Mouse (Mus musculus) urinary bladder, postnatal 36 days (tissue): ENCODE measurements at regions not wholly inside any gene's neighbourhood (a gene's known extent, or its start where the extent isn't known, plus 50 kb on each side); places are given as distances from the start of the nearest gene placed in this dataset.

Source experiments
- DNase-seq, 2 experiments: peaks; one replicate each; pipeline ENCODE4 v3.0.0; 2022; ENCODE audit warnings: low spot score in 2 of 2, mixed read lengths in 1 of 2

DNA sequence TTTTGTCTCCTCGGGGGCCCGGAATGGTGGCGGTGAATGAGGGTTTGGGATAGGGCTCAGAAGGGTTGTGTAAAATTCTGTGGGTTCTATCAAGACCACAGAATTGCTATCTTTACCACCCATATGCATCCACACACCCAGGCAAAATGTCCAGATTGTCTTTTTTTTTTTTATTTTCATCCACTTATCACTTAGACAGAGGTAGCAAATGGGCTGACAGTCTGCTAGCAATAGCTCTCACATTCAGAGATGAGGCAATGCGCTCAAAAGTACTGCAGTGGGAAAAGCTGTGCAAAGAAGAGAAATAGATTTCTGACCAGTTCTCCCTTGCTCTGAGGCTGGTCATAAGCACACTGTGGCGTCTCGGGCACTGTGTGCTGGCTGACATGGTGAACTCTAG, 154.5 kb downstream of the Dad1 start:
- DNase-seq = no peak

DNA sequence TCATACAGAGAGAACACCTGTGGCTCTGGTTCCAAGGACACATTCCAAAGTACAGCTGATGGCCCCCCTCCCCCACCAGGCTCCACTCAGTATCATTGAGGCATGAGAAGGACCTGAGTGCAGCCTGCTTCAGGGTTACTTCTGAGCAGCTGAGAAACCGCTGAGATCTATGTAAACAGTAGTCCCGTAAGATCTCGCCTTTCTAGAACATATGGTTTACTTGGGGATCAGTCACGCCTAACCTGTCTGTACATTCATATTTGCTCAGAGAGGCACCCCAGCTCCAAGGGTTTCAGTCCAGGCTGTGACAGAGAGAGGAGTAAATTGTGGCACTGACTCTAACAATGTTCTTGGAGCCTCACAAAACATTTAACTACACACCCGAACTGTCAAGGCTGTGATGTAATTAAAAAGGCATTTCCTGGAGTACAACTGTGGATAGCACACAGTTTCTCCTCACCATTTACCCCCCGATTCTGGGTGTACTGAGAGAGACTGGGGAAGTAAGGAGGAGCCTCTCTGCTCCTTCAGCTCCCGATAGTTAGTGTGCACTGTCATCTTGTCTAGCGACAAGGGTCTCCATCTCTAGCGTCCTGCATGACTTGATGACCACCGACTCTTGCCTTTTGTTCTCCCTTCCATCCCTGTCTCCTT, 155.7 kb downstream of the Dad1 start:
- DNase-seq = no peak

DNA sequence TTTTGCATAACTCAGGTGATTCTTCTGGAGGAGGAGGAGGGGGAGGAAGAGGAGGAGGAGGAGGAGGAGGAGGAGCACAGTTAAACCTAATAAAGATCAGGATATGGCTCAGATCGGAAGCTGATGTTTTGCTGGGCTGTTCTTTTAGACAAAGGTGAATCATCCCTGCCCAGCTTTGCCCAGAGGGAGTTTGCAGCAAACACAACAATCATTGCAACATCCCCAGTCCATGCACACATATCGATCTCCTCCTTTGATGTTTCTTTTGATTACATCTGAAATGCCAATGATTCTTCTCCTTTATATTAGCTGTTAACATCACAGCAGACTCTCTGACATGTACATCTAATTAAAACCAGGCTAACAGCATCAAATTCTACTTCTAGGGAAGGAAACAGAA, 156.9 kb downstream of the Dad1 start:
- no peak for DNase-seq

DNA sequence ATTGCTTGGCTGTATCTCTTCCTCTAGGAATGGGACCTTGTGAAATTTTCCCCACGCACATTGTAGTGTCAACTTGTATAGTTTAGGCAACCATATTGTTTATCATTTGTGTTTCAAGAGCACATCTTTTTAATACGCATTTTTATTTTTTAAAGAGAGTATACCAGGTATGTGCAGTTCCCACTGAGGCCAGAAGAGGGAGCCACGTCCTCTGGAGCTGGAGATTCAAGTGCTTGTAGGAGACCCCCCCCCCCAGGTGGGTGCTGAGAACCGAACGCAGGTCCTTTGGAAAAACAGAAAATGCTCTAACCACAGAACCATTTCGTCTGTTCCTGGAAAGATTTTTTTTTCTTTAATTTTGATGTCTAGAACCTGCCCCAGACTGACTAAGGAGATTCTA, 161.5 kb downstream of the Dad1 start:
- DNase-seq = no peak

DNA sequence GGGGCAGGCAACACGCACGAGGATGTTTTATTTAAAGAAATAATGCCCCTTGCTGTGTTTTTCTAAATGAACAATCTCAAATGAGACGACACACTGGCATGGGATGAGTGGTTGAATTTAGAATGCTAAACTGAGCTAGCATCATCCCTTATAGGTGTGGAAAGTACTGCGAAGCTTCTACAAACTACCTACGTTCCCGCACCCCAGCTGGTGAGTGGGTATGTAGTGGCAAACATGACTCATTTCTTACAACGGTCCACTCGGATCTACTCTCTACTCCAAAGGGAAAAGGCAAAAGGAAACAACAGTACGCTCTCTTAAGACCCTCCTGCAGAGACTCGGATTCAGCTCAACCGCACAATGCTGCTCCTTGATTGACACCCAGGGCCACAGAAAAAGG, 167.2 kb downstream of the Dad1 start:
- DNase-seq = no peak

DNA sequence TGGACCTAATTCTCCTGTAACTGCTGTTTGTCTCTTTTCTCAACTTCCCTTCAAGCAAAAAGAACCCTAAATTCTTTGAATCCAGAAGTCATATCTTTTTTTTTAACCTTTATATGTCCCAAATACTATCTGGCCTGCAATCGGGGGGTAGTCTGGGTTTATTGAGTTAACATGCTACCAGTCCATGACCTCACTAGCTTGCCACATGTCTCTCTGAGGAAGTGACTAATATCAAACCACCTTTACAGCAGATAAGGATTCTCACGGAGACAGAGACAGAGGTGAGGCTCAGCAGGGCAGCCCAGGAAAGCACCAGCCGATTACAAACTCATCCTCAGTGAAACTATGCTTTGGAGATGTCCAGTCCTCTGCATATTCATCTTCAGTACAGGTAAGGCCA, 179.2 kb downstream of the Dad1 start:
- no peak for DNase-seq

DNA sequence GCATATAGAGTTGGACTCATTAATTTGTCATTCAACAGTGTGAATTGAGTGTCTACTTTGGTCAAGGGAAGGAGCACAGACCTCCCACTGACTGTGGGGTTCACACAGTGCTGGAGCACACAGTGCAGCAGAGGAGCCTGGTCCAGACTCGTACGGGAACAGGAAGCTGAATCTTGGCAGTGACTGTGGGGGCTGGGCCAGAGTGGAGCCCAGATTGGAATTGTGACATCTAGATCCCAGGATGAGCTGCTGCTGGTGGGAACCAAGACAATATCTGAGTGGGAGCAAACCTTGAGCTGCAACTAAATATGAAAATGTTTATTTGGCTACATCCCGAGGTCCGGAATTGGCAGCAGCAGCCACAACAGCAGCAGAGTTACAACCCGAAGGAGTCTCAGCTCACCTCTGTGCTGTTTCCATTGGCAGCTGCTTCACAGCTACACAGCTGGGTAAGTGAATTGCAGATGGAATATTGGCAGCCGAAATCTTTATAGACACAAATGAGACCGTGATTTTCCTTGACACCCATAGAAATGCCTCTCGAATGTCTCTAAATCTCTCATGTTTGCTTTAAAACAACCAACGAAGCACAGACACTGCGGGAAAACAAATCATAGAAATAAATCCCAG, 181.5 kb downstream of the Dad1 start:
- peak in 1 of 2 experiments; percentile 24 for DNase-seq

DNA sequence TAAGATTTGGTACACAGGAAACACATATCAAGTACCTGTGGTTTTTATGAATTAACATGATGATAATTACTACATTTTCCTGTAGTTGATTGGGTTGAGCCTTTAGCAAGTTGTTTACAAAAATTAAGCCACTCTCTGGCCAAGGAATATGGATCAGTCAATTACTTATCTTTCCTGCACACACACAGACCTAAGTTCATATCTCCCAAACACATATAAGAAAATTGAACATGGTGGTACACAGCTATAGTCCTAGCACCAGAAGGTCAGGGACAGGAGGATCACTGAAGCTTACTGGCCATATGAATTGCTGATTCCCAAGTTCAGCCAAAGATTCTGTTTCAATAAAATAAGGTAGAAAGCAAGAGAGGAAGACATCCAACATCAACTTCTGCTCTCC, 183.7 kb downstream of the Dad1 start:
- DNase-seq = no peak

DNA sequence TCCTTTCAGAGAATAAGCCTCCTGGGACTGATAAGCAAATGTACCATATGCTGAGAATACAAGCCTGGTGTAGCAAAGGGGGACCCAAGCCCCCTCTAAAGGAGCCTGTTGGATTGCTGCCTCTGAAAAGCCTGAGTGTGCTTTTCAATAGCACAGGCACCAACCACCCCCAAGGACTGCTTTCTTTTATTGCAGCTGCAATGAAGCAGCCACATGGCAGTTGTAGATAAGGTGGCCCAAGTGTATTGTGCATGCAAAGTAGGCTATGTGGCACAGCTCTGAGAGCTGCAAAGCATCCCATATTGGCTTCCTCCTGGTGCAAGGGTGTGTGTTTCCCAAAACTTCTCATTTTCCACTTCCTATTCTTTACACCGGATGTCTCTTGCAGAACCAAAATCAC, 185.2 kb downstream of the Dad1 start:
- DNase-seq = no peak

DNA sequence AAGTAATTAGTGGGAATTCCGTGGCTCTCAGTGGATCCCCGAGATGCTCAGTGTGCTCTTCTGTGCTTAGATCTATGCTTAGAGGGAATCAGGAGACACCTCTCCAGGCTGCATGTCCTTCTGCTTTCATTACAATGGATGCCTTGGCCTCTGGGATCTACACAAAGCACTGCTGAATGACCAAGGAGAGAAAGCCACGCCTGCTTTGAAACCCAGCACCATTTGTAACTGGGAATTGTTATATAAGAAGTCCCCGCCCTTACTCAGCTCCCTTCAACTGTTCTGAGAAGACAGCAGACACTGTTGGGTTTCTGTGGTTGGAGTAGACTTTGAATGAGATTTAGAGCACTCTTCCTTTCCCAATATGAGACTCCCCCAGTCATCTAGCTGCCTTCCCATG, 188.4 kb downstream of the Dad1 start:
- DNase-seq = no peak

DNA sequence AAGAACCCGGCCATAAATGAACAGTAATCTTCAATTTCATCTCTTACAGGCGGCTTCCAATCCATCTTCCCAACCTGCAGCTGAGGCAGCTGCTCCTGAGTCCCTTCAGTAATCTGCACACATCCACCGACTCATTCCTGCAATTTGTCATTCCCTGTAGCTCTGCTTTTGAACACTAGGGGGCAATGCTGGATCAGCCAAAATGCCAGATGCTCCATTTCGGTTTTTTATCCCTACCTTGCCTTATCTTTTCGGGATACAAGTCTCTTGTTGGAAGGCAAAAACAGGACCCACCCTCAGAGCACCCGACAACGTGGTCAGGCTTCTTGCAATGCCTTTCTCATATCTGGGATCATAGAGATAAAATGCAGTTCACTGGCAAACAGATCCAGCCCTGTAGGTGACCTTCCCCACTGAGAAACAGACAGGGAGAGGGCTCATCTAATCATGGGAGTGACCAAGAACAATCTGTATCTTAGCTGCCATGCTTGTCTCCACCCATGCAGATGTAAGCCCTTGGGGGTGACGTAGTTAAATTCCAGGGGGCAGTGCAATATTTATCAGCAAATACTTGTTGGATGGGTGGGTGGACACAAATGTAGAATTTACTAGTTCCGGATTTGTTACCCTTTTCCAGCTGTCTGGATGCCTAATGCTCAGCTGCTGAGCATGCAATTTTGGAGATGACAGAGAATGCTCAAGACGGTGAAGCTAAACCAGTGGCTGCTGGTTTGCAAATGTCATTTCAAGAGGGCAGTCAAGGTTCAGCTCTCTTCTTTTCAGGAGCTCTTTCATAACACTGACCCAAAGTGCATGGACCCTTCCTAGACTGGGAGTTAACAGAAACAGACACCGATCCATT, 189.1 kb downstream of the Dad1 start:
- peak; percentile 39 to 57 for DNase-seq

DNA sequence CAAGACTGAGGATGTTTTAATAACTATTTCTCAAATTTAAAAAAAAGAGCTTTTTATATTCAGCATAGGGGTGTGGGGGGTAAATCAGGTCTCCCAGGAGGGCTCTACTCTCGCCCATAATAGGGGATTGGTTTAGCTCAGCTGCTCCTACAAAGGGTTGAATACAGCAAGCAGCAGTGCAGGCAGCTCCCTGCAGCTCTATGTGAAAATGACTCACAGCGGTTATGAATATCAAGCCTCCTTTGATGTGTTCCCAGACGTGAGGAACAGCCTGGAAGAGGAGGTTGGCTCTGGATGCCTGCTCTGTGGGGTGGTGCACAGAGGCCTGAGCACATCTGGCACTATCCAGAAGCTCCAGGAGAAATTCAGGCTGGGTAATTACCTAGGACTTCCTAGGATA, 192.3 kb downstream of the Dad1 start:
- no peak for DNase-seq

DNA sequence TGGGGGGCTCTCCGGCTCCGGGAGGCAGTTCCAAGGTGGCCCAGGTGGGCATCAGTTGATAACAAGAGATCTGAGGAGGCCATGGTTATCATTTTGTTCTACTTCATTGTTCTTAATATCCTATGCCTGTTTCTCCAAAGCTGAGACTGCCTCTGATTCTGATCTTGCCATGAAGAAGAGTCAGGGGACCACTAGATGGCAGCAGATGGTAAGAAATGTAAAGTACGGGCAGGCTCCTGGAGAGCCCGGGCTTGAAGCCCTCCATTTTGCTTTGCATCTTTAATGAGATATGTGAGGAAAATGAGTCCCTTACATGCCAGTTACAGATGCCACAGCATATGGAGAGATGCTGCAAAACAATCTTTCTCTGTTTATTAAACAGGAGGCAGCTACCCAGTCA, 194.1 kb downstream of the Dad1 start:
- DNase-seq = peak; percentile 56 to 62

DNA sequence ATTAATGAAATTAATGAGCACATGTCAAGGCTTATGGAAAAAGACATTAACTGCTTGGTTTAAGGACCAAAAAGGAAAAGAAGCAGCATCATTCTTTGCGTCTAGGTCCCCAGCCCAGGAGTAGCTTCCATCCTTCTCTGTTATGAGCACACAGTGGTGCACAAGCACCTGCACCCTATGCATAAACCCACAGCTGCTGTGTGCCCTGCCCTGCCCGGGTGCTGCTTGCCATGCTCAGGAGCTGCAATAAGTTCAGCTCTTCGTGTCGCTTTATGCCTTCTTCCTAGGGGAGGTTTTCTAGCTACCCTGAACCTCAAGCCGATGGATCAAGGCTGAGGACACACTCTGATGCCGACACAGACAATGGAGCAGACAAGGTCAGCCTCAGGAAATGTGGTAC, 194.8 kb downstream of the Dad1 start:
- DNase-seq = no peak

DNA sequence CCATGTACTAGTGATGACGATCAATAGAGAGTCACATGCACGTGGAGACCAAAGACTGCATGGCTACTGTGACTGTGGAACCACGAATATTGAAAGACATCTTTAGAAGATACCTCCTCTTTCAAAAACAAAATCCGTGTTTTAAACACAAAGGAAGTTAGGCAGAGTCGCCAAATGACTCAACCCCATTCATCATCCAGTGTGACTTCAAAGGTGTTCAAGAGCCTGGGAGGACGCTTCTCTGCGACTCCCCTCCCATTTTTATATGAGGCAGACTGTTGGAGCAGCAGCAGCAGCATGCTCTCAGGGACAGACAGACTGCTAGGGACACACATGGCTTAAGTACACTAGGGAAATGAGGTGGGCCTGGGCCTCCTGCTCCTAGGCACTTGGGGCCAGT, 197.2 kb downstream of the Dad1 start:
- no peak for DNase-seq

DNA sequence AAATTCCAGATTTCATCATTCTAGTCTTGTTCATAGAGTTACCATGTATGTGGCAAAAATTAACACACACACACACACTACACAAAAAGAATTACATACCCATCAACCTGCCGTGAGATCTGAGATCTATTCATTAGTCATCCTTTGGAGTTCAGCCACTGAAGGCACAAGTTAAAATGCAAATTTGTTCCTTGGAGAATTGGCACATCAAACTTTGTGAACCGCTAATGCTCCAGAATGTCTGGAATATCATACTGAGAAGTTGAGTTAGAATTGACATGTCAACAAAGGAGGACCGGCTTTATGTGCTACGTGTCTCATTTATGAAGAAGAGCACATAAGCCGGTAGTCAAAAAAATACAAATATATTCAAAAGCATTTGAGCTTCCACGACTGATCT, 198.5 kb downstream of the Dad1 start:
- DNase-seq = no peak

DNA sequence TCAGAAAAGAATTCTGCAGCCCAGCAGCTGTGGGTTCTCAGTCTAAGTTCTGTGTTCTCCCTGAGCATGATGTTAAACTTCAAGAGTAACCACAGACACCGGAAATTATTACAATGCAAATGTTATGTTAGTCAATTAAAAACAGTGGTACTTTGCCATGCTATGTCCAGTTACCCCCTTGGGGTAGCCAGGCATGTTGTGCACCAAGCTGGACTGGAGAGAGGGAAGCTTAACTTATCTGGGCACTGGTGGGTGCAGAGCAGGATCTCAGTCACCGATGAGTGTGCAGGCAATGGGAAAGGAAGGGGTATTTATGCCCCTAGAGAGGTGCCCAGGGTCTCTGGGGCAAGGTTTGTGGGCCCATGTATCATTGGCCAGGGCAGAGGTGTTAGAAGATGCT, 211.6 kb downstream of the Dad1 start:
- DNase-seq = no peak

DNA sequence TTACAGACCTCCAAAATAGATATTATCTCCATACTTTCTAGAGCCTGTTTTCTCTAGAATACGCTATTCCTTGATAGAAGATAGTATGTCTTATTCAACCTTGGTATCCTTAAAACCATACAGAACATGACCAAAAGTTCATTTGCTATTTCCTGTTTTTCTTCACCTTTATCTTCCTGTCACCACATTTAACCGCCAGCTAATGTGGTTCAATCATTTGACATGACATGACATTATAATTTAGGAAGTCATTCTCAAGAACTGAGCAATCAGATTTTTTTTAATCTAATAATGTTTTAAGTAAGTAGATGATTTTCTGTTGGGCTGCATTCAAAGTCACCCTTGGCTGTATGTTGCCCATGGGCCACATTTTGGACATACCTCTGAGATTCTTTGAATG, 213.3 kb downstream of the Dad1 start:
- no peak for DNase-seq

DNA sequence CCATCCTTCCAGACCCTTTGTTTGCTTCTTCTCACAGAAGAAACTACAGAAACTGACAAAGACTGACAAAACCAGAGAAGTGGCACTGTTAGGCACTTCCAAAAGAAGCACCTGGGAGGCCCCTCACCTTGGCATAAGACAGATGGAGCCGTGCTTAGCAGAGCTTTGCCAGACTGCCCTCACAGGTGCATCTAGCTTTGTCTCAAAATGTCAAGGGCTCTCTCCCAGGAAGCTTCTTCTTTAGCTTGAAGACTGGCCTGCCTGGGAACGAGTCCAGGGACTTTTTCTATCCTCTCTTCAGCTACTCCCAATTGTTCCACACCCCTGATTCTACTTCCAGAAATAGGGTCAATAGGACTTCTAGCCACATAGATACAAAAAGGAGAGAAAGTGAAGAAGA, 219.4 kb downstream of the Dad1 start:
- DNase-seq = no peak

DNA sequence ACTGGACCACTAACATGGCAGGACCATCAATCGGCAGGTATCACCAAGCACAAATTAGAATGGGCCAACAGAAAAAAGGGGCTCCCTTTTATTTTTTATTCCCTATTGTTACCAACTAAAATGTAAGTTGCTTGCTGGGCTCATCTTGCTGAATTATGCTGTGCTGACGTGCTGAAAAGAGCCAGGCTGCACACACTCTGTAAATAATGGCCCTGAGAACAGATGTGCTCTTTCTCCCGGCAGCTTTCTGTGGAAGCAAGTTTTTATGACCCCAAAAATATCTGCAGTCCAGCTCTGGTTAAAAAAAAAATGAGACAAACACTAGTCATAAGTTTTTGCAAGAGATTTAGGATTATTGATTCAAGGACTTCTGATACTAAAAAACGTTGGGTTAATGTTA, 230.4 kb downstream of the Dad1 start:
- no peak for DNase-seq

DNA sequence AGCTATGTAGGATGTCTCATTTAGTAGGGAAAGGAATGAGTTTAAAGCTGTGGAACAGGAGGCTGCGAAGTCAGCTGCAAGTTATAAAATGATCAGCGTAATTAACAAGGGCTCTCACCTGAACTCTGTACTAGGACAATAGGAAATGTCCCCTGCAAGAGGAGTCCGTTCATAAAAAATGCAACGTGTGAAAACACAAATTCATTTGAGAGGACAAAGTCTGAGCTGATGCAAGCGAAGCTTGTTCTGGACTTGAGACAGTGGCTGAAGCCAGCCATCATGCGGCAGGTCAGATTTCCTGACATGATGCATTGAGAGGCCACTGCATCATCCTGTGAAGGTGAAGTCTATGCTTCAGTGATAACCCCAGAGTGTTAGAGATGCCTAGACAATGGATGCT, 232.5 kb downstream of the Dad1 start:
- no peak for DNase-seq

DNA sequence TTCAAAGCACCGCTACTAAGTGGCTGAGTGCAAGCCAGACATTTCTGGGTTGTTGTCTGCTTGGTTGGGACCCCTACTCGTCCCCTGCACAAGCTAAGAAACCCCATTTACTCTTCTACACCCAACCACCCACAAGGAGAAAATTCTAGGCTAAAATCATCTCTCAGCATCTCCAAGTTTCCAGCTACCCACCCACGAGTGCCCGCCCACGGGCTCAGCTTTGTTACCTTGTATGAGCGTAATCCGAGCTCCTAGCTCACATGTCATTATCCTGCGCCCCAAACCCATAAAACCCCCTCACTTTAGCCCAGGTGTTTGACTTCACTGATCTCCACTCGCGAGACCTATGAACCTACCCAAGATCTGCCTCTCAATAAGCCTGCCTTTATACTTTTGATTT, 239.3 kb downstream of the Dad1 start:
- DNase-seq = no peak

DNA sequence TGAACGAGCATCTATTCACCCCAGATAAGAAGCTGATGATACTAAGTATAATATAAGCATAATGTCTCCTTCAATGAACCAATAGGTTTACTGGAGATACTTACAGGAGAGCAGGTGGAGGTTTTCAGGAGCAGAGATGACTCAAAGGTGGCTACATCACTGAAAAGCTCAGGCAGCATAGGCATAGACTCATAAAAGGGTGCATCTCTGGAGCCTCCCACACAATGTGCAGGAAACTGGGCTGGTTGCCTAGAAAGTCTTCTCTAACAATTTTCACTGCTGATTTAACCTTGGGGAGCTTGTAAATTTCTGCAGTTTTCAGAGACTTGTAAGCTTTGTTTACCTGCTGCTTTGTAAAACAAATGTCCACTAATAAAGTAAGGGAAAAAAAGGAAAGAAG, 251.8 kb downstream of the Dad1 start:
- no peak for DNase-seq
